Mouse (Mus musculus): ENCODE results near the gene Olfr126.

Gene Olfr126

DNA sequence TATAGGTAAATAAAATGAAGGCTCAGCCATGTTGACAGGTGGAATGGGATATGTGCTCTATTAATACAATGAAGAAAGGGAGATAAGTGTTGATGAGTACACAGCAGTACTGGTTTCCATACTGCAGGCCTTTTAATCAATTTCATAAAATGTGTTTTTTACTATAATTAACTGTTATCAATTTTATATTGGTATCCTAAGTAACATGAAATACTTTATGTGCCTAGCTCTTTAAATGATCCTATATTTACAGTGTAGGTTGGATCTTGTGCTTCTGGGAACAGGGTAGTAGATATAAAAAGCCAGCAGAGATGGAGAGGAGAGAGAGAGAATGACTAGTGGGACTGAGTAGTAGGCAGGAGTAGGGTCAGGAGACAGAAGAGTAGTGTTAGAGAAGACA, at the start of gene Olfr126:
Gene Olfr126 (plus strand): TSS at position 301 of the 400 bp plus-strand sequence.
- DNase-seq = no peak

DNA sequence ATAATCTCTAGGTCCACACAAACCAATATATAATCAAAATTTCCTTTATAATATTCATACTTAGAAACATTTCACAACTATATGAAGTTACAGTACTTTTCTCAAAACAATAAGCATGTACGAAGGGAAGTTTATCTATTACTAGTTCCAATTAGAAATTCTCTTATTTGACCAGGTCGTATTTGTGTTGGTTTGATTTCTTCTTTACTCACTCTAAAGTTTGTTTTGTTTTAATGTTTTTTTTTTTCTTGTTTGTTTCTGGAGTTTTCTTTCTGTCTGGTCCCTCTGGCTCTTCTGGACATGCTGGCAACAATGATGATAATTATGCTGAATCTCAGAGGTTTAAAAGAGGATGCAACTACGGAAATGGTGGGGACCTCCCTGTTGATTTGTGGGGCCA, 47.7 kb upstream of the Olfr126 start, which contains the start of gene Olfr124:
Gene Olfr124 (plus strand): TSS at position 301 of the 400 bp plus-strand sequence.
- DNase-seq = no peak

DNA sequence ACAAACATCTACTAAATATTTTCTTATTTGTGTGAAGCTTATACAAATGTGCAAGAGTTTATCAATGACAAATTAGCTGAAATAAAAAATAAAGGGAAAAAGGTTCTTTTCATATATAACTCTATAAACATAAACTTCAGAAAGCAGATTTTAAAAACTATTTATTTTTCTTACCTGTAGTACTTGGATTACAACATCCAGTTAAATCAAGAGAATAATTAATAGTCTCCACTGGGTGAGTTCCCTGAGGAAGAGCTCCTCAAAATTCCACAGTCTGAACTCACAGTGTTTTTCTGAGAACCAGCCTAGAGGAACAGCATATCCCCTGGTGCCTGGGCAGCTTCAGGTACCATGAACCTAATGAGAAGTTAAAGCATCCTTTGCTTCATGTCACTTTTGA, 14.6 kb upstream of the Olfr126 start, which contains the start of gene Olfr125:
Gene Olfr125 (plus strand): TSS at position 301 of the 400 bp plus-strand sequence.
- DNase-seq = no peak

DNA sequence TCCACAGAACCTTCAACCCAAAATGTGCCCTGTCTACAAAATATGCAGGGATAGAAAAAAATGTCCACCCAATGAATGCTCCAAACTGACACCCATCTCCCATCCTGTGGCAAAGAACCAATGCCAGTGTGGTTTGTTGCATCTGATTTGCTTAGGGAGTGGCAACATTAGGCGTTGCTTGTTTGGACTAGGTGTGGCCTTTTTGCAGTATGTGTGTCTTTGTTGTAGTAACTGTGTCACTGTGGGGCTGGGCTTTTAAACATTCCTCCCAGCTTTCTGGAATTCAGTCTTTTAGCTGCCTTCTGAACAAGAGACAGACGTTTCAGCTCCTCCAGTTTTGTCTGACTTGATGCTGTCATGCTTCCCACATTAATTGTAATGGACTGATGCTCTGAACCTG, 16.6 kb downstream of the Olfr126 start:
- no peak for DNase-seq

DNA sequence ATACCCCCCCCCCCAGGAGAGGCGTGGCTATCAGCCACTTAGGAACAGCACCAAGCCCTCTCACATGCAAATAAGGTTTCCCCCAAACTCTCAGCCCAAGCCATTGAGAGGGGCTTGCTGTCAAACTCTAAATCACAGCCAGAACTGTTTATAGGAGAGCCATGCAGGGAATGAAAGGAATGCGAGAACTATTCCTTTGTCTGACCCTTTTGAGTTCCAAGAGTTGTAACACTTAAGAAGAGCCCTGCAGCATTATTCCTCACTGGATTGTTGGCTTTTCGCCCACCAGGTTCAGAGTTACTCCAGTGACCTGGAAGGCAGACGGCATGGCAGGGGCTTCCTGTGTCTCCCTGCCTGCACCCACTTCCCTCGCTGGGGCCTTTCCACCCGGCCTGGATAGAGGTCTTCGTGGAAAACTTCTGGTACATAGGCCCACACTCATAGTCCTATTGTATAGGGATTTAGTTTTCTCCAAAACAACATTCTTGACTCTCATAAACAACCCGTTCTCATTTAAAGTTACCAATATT, 22.5 kb downstream of the Olfr126 start:
- no peak for DNase-seq

DNA sequence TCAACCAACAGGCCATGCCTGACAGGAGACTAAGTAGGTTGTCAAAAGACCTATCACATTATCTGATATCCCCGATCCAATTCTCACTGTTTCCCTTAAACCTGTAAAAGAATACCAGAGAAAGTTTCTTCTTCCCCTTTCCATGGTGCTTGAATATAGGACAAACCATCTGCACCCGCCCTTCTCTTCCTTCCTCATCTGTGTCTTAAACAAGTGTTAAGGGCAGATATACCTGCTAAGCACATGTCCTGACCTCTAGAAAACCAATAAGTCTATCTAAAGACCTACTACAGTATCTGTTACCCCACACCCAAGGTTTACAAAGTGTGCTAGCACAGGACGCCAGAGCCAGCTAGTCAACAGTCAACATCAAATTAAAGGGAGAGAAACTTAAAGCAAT, 26.5 kb downstream of the Olfr126 start:
- DNase-seq = no peak

DNA sequence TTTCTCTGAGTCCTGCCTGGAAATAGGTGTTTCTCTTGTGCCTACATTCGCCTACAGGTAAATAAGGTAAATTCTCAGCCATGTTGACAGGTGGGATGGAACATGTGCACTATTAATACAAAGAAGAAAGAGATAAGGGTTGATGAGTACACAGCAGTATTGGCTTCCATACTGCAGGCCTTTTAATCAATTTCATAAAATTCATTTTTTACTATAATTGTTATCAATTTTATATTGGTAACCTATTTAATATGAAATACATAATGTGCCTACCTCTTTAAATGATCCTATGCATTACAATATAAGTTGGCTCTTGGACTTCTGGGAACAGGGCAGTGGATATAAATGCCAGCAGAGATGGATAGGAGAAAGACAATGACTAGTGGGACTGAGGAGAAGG, 52.9 kb downstream of the Olfr126 start, which contains the start of gene Olfr127:
Gene Olfr127 (plus strand): TSS at position 301 of the 400 bp plus-strand sequence.
- DNase-seq = no peak
